Mouse (Mus musculus) kidney, embryonic 16.5 days (tissue): ENCODE results near the gene Syne1. TPM values are rescaled to one million over a fixed set of nuclear protein-coding genes. Genes with fewer than 3 reads are reported as not detected.

Experiments
- ATAC-seq: fragments of 200-750 bp; cut with Nextera tagmentation; 2 replicates; pipeline ENCODE4 v1.8.0; 2017; ENCODE audit warnings: moderate TSS enrichment; ENCODE audit not compliant: low FRiP score, low TSS enrichment
- H3K27ac ChIP-seq: fragments of 300-500 bp; sonication (generic); 2 replicates; pipeline ENCODE4 v1.5.1; 2014; ENCODE audit warnings: low read length
- H3K27me3 ChIP-seq: fragments of 300-500 bp; sonication (generic); 2 replicates; pipeline ENCODE4 v1.6.1; 2014; ENCODE audit warnings: low read length, control low read depth, mixed read lengths; ENCODE audit not compliant: insufficient read depth
- H3K36me3 ChIP-seq: fragments of 300-500 bp; sonication (generic); 2 replicates; pipeline ENCODE4 v1.6.1; 2014; ENCODE audit warnings: low read length, control low read depth, mixed read lengths; ENCODE audit not compliant: insufficient read depth
- H3K4me1 ChIP-seq: fragments of 300-500 bp; sonication (generic); 2 replicates; pipeline ENCODE4 v1.6.1; 2014; ENCODE audit warnings: low read length, control low read depth, mixed read lengths; ENCODE audit not compliant: insufficient read depth
- H3K4me2 ChIP-seq: fragments of 300-500 bp; sonication (generic); replicated peaks from 2 replicates; pipeline ENCODE4 v1.6.1; 2014; ENCODE audit warnings: low read depth, low read length
- H3K4me3 ChIP-seq: fragments of 300-500 bp; sonication (generic); 2 replicates; pipeline ENCODE4 v1.5.1; 2014; ENCODE audit warnings: mild to moderate bottlenecking, low read length
- H3K9ac ChIP-seq: fragments of 300-500 bp; sonication (generic); replicated peaks from 2 replicates; pipeline ENCODE4 v1.6.1; 2014; ENCODE audit warnings: low read length
- H3K9me3 ChIP-seq: fragments of 300-500 bp; sonication (generic); 2 replicates; pipeline ENCODE4 v1.6.1; 2016; ENCODE audit warnings: low read length, control low read depth
- WGBS: fragments of 180-500 bp; shearing (Covaris S2); extraction: QIAGEN DNeasy Blood & Tissue Kit; methylation state at CpG from one replicate; pipeline ENCODE4 v1.1.7; 2014; 5-methylcytosine and 5-hydroxymethylcytosine counted together
- polyA plus RNA-seq: library from polyadenylated mRNA; unstranded; fragments of >200 nt; fragmentation: Nextera tagmentation; extraction: Ambion mirVana; gene quantifications from 2 replicates; pipeline ENCODE4 v1.2.1, GENCODE M21; 2015

Syne1 gene
- polyA plus RNA-seq, 1 experiment from 2014 or later = 5.2 TPM

- H3K4me3 ChIP-seq = no peak overlapping the region
- no peaks in the 10 kb centered on the region for H3K9me3 ChIP-seq
- no peak for ATAC-seq
- peaks cover 7% of the 10 kb centered on the region for H3K4me1 ChIP-seq
- no peak overlapping the region for H3K27ac ChIP-seq
- no peaks in the 10 kb centered on the region for H3K27me3 ChIP-seq
- H3K36me3 ChIP-seq = no peaks in the 10 kb centered on the region
- H3K4me2 ChIP-seq = no peak overlapping the region
- no peak overlapping the region for H3K9ac ChIP-seq
- WGBS = 67% methylated on average over 4 of the region's 4 CpGs
Measured at GRCm38 (mm10) chr10:5239680-5240079, 311.6 kb downstream of the Syne1 start.

GRCm38 (mm10) chr10:5236926-5237325 lies 314.4 kb downstream of the Syne1 start:
- Histone ChIP-seq H3K9me3 (no peaks in the 10 kb centered on the region), H3K4me3 (no peak overlapping the region), H3K27ac (no peak overlapping the region), H3K36me3 (no peaks in the 10 kb centered on the region), H3K27me3 (no peaks in the 10 kb centered on the region; the same call in 1 of the 2 replicates), H3K4me1 (peaks cover 7% of the 10 kb centered on the region), H3K4me2 (no peak overlapping the region), H3K9ac (no peak overlapping the region)
- ATAC-seq = no peak
- 33% methylated on average over 4 of the region's 4 CpGs for WGBS

- H3K4me2 ChIP-seq = no peak overlapping the region
- H3K27me3 ChIP-seq = no peaks in the 10 kb centered on the region; the same call in 1 of the 2 replicates
- H3K4me1 ChIP-seq = peaks cover 7% of the 10 kb centered on the region
- H3K9me3 ChIP-seq = no peaks in the 10 kb centered on the region
- 58% methylated on average over 3 of the region's 3 CpGs for WGBS
- no peak overlapping the region for H3K9ac ChIP-seq
- H3K36me3 ChIP-seq = no peaks in the 10 kb centered on the region
- no peak overlapping the region for H3K27ac ChIP-seq
- no peak overlapping the region for H3K4me3 ChIP-seq
- peak; percentile 91 for ATAC-seq
Measured at GRCm38 (mm10) chr10:5236171-5236570, 315.1 kb downstream of the Syne1 start.

DNA sequence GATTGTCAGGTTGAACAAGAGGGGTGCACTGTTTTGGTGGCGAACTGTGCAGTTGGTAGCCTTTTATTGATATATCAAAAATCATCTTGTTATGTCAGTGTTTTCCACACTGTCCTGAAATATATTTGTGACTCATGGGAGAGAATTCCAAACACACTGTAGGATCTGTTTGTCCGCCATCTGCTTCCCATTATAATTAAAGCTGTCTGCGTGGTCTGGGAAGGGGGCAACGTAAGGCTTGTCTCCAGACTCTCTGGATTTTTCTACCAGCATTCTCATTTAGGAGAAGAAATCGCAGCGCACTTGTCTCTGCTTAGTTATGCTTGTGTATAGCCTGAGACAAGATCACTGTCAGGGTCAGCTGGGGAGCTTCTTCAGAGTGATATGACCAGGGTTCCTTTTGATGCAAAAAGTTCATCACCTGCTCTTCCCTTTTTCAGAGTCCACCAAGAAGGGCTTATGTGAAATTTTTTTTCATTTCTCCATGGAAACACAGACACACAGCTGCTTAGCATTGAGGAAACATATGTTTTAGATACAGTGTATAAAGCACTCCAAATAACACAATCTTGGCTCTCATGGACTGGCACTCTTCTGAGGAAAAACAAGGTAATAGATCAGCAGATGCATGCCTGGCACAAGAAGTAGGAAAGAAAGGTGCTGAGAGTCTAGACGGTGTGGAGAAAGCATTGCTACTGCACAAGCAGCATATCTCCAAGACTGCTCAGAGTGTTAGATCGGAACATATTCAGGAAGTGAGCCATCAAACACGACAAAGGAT lies 316.4 kb downstream of the Syne1 start:
- 0 out of 2 replicates have a peak, but pooled peaks have one; percentile 26 for ATAC-seq
- Histone ChIP-seq H3K9ac (no peak overlapping the region), H3K27ac (no peak overlapping the region), H3K4me1 (peaks cover 7% of the 10 kb centered on the region), H3K4me3 (no peak overlapping the region), H3K27me3 (no peaks in the 10 kb centered on the region; the same call in 1 of the 2 replicates), H3K9me3 (no peaks in the 10 kb centered on the region), H3K4me2 (no peak overlapping the region), H3K36me3 (no peaks in the 10 kb centered on the region)
- 71% methylated on average over 9 of the region's 9 CpGs for WGBS

- WGBS = 94% methylated on average over 8 of the region's 8 CpGs
- Histone ChIP-seq H3K9ac (no peak overlapping the region), H3K36me3 (no peaks in the 10 kb centered on the region), H3K4me2 (no peak overlapping the region), H3K4me3 (no peak overlapping the region), H3K9me3 (no peaks in the 10 kb centered on the region), H3K27ac (no peak overlapping the region), H3K27me3 (no peaks in the 10 kb centered on the region; the same call in none of the 2 replicates), H3K4me1 (no peaks in the 10 kb centered on the region)
- ATAC-seq = no peak
Measured at GRCm38 (mm10) chr10:5229129-5229528, 322.2 kb downstream of the Syne1 start.

DNA sequence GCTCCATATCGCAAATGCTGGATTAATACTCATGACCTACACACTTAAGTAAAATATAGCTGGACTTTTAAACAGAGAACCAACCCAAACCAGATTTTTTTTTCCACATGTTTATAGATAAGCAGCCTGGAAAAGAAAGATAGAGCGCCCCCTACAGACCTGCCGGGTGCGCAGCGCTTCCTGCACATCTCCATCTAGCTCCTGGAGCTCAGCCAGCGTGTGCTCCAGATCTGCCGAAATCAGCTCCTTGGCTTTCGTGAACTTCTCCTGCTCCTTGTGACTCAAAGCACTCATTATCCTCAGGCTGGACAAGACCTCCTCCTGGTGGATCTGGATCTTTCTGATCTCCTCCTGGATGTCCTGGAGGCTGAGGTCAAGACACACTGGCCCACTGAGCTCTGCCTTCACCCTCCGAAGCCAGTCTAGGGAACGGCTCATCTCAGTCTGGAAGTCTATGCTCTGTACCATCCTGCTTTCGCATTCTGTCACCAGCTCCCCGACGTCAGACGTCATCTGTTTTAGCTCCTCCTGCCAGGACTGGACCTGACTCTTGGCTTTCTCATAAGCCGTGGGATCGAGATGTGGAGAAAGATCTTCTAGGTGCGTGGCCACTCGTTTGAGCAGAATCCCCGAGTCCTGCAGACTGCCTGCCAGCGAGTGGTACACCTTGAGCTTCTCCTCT lies 323.7 kb downstream of the Syne1 start:
- WGBS = 86% methylated on average over 20 of the region's 20 CpGs
- ATAC-seq = no peak
- no peaks in the 10 kb centered on the region for H3K9me3 ChIP-seq

DNA sequence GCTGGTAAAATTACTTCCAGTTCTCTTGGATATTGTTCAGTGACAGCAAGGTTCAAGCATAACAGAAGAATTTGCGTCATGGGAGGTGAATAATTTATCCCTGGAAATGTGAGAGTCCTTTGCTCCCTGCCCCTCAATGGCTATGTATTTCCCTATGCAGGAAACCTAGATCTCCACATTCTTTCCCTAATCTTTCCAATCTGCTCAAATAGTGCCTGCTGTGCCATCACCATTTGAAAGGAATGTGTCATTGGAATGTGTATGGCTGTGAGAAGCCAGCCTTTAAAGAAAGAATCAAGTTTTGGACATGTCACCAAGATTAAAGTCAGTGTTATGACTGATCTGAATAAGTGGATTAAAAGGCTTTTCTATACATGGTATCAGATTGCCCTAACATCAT lies 335.3 kb downstream of the Syne1 start:
- H3K4me2 ChIP-seq = no peak overlapping the region
- no peak overlapping the region for H3K27ac ChIP-seq
- WGBS = 55% methylated on average over 1 of the region's 1 CpGs
- H3K4me3 ChIP-seq = no peak overlapping the region
- no peak for ATAC-seq
- no peak overlapping the region for H3K9ac ChIP-seq
- H3K9me3 ChIP-seq = 0 out of 2 replicates have a peak, but pooled peaks cover 3% of the 10 kb centered on the region
- H3K27me3 ChIP-seq = no peaks in the 10 kb centered on the region
- H3K4me1 ChIP-seq = no peaks in the 10 kb centered on the region
- no peaks in the 10 kb centered on the region for H3K36me3 ChIP-seq

More for the DNA sequence above, 323.7 kb downstream of the Syne1 start:
- H3K4me3 ChIP-seq = no peak overlapping the region
- H3K36me3 ChIP-seq = no peaks in the 10 kb centered on the region
- H3K9ac ChIP-seq = no peak overlapping the region
- H3K4me2 ChIP-seq = no peak overlapping the region
- H3K4me1 ChIP-seq = no peaks in the 10 kb centered on the region
- no peak overlapping the region for H3K27ac ChIP-seq
- no peaks in the 10 kb centered on the region; the same call in 1 of the 2 replicates for H3K27me3 ChIP-seq

DNA sequence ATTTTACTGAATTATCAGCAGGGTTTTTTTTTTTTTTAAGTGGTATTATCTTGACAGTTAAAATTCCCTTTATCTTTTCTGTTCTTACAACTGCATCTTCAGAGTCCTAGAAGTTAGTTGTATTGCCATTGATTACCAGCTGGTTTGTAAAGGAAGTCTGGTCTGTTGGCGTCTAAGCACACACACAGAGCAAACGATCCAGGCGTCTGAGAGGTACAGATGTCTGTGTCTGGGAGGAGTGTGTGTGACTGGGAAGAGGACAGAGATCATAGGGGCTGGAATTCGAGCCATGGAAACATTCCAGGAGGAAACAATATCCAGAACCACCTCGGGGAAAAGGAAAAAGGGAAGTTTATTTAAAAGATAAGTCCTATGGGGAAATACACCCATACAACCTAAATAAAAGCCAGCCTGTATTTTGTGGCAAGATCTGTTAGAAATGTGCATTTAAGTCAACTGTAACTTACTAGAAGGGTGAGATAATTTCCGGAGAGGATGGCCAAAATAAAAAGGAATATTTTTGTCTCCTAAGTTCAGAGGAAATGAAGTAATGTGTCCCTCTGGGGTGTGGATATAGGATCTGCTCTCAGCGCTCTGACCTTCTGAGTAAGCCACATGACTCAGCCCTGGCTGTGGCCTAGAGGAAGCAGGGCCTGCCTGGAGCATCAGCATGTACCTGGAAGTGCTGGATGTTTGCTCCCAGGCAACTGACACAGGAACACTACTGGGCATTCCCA lies 343.2 kb downstream of the Syne1 start:
- Histone ChIP-seq H3K9ac (no peak overlapping the region), H3K36me3 (no peaks in the 10 kb centered on the region), H3K4me2 (no peak overlapping the region), H3K4me1 (0 out of 2 replicates have a peak, but pooled peaks cover 3% of the 10 kb centered on the region), H3K4me3 (no peak overlapping the region), H3K27me3 (no peaks in the 10 kb centered on the region), H3K9me3 (no peaks in the 10 kb centered on the region), H3K27ac (peak overlapping the region; percentile 67)
- WGBS = 26% methylated on average over 7 of the region's 7 CpGs
- ATAC-seq = peak; percentile 84

DNA sequence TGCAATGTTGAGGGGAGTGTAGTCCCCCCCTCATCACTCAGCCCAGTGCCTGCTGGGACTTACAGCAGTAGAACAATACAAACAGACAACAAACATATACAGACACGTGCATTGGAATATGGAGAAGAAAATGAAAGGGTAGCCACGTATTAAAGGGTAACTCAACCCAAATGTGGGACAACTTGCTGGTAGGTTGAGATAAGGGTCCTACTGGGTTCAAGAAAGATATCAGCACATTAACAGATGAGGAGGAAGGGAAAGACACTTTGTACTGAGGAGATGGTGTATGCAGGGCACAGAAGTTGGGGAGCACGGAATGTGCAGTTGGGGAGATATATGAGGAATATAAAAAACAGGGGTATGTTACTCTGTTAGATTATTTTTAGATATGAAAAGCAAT lies 345.3 kb downstream of the Syne1 start:
- 0 out of 2 replicates have a peak, but pooled peaks cover 3% of the 10 kb centered on the region for H3K4me1 ChIP-seq
- 85% methylated on average over 3 of the region's 3 CpGs for WGBS
- no peak overlapping the region for H3K27ac ChIP-seq
- no peak overlapping the region for H3K9ac ChIP-seq
- H3K9me3 ChIP-seq = no peaks in the 10 kb centered on the region
- H3K4me3 ChIP-seq = no peak overlapping the region
- no peaks in the 10 kb centered on the region for H3K27me3 ChIP-seq
- no peak for ATAC-seq
- no peak overlapping the region for H3K4me2 ChIP-seq
- H3K36me3 ChIP-seq = no peaks in the 10 kb centered on the region
